Mouse (Mus musculus): ENCODE data around the gene Mef2c. TPM values are rescaled to one million over a fixed set of nuclear protein-coding genes. Genes with fewer than 3 reads are reported as not detected.

Gene Mef2c
- total and polyA plus RNA-seq, 3 experiments: not detected

DNA sequence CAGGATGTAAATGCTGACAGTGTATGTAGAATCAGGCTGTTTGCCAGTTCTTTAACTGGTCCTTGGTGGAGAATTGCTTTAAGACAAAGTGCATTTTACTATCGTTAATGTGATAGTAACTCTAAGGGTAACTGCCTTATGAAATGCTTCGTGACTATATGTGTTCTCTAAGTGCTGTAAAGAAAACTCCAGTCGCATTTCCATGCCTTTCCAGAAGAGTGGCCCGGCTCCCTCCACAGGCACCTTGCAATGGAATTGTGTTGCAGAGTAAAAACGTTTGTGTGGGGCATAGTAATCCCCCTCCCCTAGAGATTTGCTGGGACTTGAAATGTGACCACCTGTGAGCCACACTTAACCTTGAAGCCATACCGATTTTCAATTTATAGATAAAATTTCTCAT, 22.2 kb downstream of the Mef2c start:
- Histone ChIP-seq H3K27ac (ENCODE audit: control insufficient read depth, low read depth, low read length) (no peak overlapping the region), H3K4me1 (ENCODE audit: control insufficient read depth in 1 of 2, insufficient read depth in 2 of 2, low read length in 2 of 2) (peaks cover 3 to 4% of the 10 kb centered on the region in 2 experiments; a peak in 2 of 4 replicates), H3K9me3 (replicated peaks; ENCODE audit: insufficient read depth, low read length) (no peaks in the 10 kb centered on the region), H3K27me3 (ENCODE audit: control insufficient read depth in 1 of 2, insufficient read depth in 2 of 2, low read length in 2 of 2) (no peaks in the 10 kb centered on the region), H3K36me3 (ENCODE audit: control insufficient read depth in 1 of 2, insufficient read depth in 2 of 2, low read length in 2 of 2) (peaks cover 0 to 3% of the 10 kb centered on the region in 2 experiments; a peak in 2 of 4 replicates), H3K4me3 (ENCODE audit: control insufficient read depth in 1 of 2, insufficient read depth in 1 of 2, low read depth in 2 of 2, low read length in 2 of 2) (no peak overlapping the region), H3K9ac (ENCODE audit: control insufficient read depth, low read depth, low read length, poor library complexity, severe bottlenecking) (no peak overlapping the region), H3K79me2 (ENCODE audit: control insufficient read depth, insufficient read depth, low read length, poor library complexity) (no peaks in the 10 kb centered on the region)
- TF ChIP-seq CTCF (IDR thresholded peaks at IDR 0.05 in 2 of 3, conservative IDR thresholded peaks at IDR 0.05 in 1 of 3; ENCODE audit: control insufficient read depth in 1 of 3, insufficient read depth in 1 of 3, low read depth in 2 of 3, low read length in 3 of 3, poor library complexity in 1 of 3, severe bottlenecking in 1 of 3): no peak
- TF ChIP-seq MAZ (IDR thresholded peaks at IDR 0.05; ENCODE audit: low read depth, low read length): no peak
- no peak for DNase-seq (ENCODE audit: low read depth, low spot score)

DNA sequence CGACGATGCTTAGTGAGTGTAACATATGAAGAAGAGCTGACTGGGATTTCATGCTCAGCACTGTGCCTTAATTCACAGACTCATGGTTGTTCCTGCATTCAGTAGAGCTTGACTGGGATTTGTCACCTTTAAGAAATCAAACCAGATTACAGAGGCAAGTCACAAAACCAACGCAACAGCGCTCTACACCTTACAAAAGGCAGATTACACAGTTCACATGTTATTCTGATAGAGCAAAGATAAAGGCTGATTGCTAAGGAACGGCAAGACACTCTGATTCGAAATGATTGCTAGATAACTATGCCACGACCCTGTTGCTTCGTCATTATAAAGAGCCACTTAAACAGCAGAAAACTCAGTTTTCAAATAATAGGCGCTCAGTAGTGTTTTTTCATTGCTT, 24.1 kb downstream of the Mef2c start:
- Histone ChIP-seq H3K4me3 (ENCODE audit: control insufficient read depth in 1 of 2, insufficient read depth in 1 of 2, low read depth in 2 of 2, low read length in 2 of 2) (no peak overlapping the region), H3K9ac (ENCODE audit: control insufficient read depth, low read depth, low read length, poor library complexity, severe bottlenecking) (no peak overlapping the region), H3K9me3 (replicated peaks; ENCODE audit: insufficient read depth, low read length) (no peaks in the 10 kb centered on the region), H3K4me1 (ENCODE audit: control insufficient read depth in 1 of 2, insufficient read depth in 2 of 2, low read length in 2 of 2) (peaks cover 1 to 4% of the 10 kb centered on the region in 2 experiments; a peak in 2 of 4 replicates), H3K27me3 (ENCODE audit: control insufficient read depth in 1 of 2, insufficient read depth in 2 of 2, low read length in 2 of 2) (no peaks in the 10 kb centered on the region), H3K79me2 (ENCODE audit: control insufficient read depth, insufficient read depth, low read length, poor library complexity) (no peaks in the 10 kb centered on the region), H3K36me3 (ENCODE audit: control insufficient read depth in 1 of 2, insufficient read depth in 2 of 2, low read length in 2 of 2) (peaks cover 0 to 3% of the 10 kb centered on the region in 2 experiments; a peak in 3 of 4 replicates), H3K27ac (ENCODE audit: control insufficient read depth, low read depth, low read length) (no peak overlapping the region)
- DNase-seq (ENCODE audit: low read depth, low spot score): no peak
- TF ChIP-seq MYB (IDR thresholded peaks at IDR 0.05; ENCODE audit: low read depth, low read length): no peak
- no peak for TF ChIP-seq MEF2A (IDR thresholded peaks at IDR 0.05; ENCODE audit: extremely low read depth, insufficient replicate concordance, low read depth, low read length, poor library complexity, severe bottlenecking)
- TF ChIP-seq RCOR1 (IDR thresholded peaks at IDR 0.05; ENCODE audit: low read depth, low read length): no peak
- no peak for TF ChIP-seq ZKSCAN1 (IDR thresholded peaks at IDR 0.05; ENCODE audit: low read depth, low read length)
- no peak for TF ChIP-seq TAL1 (IDR thresholded peaks at IDR 0.05; ENCODE audit: low read length)
- TF ChIP-seq NRF1 (IDR thresholded peaks at IDR 0.05; ENCODE audit: insufficient read depth, low read depth, low read length, poor library complexity, severe bottlenecking): no peak

DNA sequence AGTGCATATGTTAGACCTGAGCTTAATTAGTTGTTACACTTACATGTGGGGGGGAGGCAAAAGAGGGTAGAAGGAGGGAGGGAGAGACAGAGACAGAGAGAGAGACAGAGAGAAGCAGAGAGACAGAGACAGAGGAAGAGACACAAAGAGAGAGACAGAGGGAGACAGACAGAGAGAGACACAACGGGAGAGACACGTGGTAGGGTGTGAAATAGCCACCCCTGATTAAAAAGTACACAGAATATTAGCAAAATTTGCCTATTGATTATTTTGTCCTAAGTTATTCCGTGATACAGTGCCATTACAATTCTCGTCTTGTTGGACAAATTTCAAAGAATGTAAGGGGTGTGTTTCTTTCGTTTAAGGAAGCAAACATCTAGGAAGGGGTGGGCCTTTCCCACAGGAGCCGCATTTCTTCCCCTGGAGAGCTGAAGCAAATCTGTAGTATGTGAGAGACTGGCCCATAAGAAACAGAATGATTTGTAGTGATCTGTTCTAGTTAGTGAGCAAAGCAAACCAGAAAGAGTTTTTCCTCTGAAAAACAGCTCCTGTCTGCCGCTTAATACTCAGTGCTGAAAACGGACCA, 26.0 kb downstream of the Mef2c start:
- Histone ChIP-seq H3K9ac (ENCODE audit: control insufficient read depth, low read depth, low read length, poor library complexity, severe bottlenecking) (no peak overlapping the region), H3K36me3 (ENCODE audit: control insufficient read depth in 1 of 2, insufficient read depth in 2 of 2, low read length in 2 of 2) (no peaks in the 10 kb centered on the region; a peak in 1 of 4 replicates), H3K9me3 (replicated peaks; ENCODE audit: insufficient read depth, low read length) (no peaks in the 10 kb centered on the region), H3K27ac (ENCODE audit: control insufficient read depth, low read depth, low read length) (no peak overlapping the region), H3K27me3 (ENCODE audit: control insufficient read depth in 1 of 2, insufficient read depth in 2 of 2, low read length in 2 of 2) (no peaks in the 10 kb centered on the region), H3K4me1 (ENCODE audit: control insufficient read depth in 1 of 2, insufficient read depth in 2 of 2, low read length in 2 of 2) (no peaks in the 10 kb centered on the region), H3K79me2 (ENCODE audit: control insufficient read depth, insufficient read depth, low read length, poor library complexity) (no peaks in the 10 kb centered on the region), H3K4me3 (ENCODE audit: control insufficient read depth in 1 of 2, insufficient read depth in 1 of 2, low read depth in 2 of 2, low read length in 2 of 2) (no peak overlapping the region)
- no peak for DNase-seq (ENCODE audit: low read depth, low spot score)
- TF ChIP-seq MAZ (IDR thresholded peaks at IDR 0.05; ENCODE audit: low read depth, low read length) (no peak), ETS1 (IDR thresholded peaks at IDR 0.05; ENCODE audit: low read depth, low read length) (no peak), ZC3H11A (IDR thresholded peaks at IDR 0.05; ENCODE audit: low read depth, low read length) (no peak), ELF1 (IDR thresholded peaks at IDR 0.05; ENCODE audit: low read depth, low read length) (no peak), USF2 (IDR thresholded peaks at IDR 0.05; ENCODE audit: borderline replicate concordance in 1 of 2, insufficient read depth in 1 of 2, low read depth in 1 of 2, low read length in 2 of 2) (no peak)
